ENCODE assay signal across 8 mouse cellular contexts in the genomic region with DNA sequence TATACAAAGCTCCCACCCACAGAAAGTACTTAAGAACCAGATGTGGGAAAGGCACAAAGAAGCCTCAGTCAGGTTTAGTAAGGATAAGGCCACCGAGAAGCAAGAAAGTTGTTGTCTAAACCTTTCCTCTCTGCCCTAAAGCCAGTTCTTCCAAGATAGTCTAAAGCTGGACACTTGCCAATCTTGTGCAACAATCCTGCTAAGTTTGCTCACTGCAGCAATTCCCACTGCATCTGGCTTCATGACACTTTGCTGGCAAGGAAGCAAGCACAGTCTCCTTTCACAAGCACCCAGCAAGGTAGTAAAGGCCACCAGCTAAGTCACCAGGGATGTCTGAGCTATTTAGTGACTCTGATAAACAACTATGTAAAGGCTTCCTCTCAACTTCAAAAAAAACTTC.
DNase-seq lines count a peak whose midpoint lies in the region; TF ChIP-seq lines count a peak whose summit lies in the region.

No protein-coding gene starts in this region.

- intact Hi-C loops in gastrocnemius, adult 2 months (cut with DNase I) = loop anchor here (10.0 kb wide), 1 partner anchor 108 kb away; a partner anchor contains a TSS
- intact Hi-C loops in gastrocnemius, postnatal 36 days (cut with DNase I) = no loop called here

- DNase-seq in gastrocnemius, adult 2 months = peak; percentile 55
- no peak for DNase-seq in gastrocnemius, postnatal 36 days
- DNase-seq in urinary bladder, postnatal 36 days (ENCODE audit: low spot score in 2 of 2) = peak; percentile 9 to 64
- DNase-seq in urinary bladder, postnatal 10 days (ENCODE audit: low spot score) = no peak
- peak; percentile 37 to 45 for DNase-seq in kidney, postnatal 25 days
- DNase-seq in cerebellum, postnatal 25 days = no peak
- DNase-seq in testis, postnatal 10 days (ENCODE audit: low spot score) = no peak
- no peak for DNase-seq in left cerebral cortex, adult 9 months (ENCODE audit: low spot score in 2 of 2)

- TF ChIP-seq CTCF in gastrocnemius, adult 2 months (IDR thresholded peaks at IDR 0.05) = no peak

- no peak overlapping the region for H3K27ac ChIP-seq in gastrocnemius, adult 2 months

- no peak overlapping the region for H3K4me3 ChIP-seq in gastrocnemius, adult 2 months

Comparison
In these comparisons a context has a peak if more than half of its experiments do, and no peak if none do; other contexts are left out.
1. DNase-seq: peak in gastrocnemius, adult 2 months (single experiment), urinary bladder, postnatal 36 days (2 of 2) and kidney, postnatal 25 days (2 of 2); none in gastrocnemius, postnatal 36 days (0 of 2), urinary bladder, postnatal 10 days (single experiment), cerebellum, postnatal 25 days (0 of 2), testis, postnatal 10 days (single experiment) and left cerebral cortex, adult 9 months (0 of 2).